Mouse (Mus musculus): Measurements from ENCODE around the gene Nos3. TPM values are rescaled to one million over a fixed set of nuclear protein-coding genes. Genes with fewer than 3 reads are reported as not detected.

Nos3 gene
- polyA plus RNA-seq, 1 experiment = 11.4 TPM

DNA sequence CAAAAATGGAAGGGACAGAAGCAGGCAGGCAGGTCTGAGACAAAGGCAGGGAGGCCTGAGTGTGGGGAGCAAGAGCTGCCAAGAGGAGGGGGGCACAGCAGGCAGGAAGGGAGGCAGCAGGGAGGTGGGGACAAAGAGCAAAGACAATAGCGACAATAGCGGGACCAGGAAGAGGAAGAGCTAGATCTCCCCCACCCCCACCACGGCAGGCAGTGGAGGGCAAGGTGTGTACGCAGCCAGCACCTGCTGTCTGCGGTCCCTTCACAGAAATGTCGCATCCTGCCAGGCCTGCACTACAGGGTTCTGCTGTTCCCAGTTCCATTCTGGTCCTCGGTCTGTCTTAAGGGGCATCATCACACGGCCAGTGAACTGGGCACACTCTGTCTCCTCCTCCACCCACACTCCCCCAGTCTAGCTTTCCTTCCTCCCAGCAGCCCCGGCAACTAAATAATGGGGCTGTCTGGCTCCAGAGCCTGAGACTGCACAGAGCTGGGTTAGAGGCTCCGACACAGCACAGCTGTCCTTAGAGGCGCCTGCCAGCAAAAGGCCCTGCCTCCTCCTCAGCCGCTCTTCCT lies 20.0 kb upstream of the Nos3 start:
- Histone ChIP-seq H3K4me1 (ENCODE audit: control insufficient read depth, insufficient read depth, low read length) (no peaks in the 10 kb centered on the region; the same call in 1 of the 2 replicates), H3K4me3 (ENCODE audit: insufficient read depth, low read depth, low read length) (no peak overlapping the region), H3K27ac (ENCODE audit: insufficient read depth, low read depth, low read length) (no peak overlapping the region), H3K36me3 (ENCODE audit: control insufficient read depth, insufficient read depth, low read length) (no peaks in the 10 kb centered on the region), H3K27me3 (replicated peaks; ENCODE audit: control insufficient read depth, insufficient read depth, low read length) (no peaks in the 10 kb centered on the region)
- 30% methylated on average over 12 of the region's 12 CpGs for WGBS
- DNase-seq = peak; percentile 36
- TF ChIP-seq POLR2A (IDR thresholded peaks at IDR 0.05; ENCODE audit: low read depth, low read length) (no peak), CTCF (conservative IDR thresholded peaks at IDR 0.05; ENCODE audit: insufficient read depth, insufficient read length, low read depth, low read length) (no peak)

DNA sequence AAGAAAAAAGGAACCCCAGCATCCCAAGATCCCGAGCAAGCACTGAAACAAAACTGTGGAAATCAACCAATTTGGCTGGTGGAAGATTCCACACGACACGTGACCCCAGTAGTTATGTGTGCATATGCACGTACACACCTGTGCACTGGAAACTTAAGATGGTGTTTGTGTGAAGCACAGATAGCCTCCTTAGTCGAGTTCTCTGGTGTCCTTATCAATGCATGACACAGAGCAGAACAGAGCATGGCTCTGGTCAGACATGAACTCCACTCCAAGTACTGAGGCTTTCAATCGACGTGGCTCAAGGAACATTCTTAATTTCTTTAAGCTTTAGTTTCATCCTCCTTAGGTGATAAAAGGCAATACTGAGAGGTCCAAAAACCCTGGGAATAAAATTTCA lies 18.3 kb upstream of the Nos3 start:
- 81% methylated on average over 7 of the region's 7 CpGs for WGBS
- Histone ChIP-seq H3K27me3 (replicated peaks; ENCODE audit: control insufficient read depth, insufficient read depth, low read length) (no peaks in the 10 kb centered on the region), H3K27ac (ENCODE audit: insufficient read depth, low read depth, low read length) (no peak overlapping the region), H3K4me3 (ENCODE audit: insufficient read depth, low read depth, low read length) (no peak overlapping the region), H3K36me3 (ENCODE audit: control insufficient read depth, insufficient read depth, low read length) (no peaks in the 10 kb centered on the region), H3K4me1 (ENCODE audit: control insufficient read depth, insufficient read depth, low read length) (no peaks in the 10 kb centered on the region; the same call in 1 of the 2 replicates)
- DNase-seq = no peak
- no peak for TF ChIP-seq POLR2A (IDR thresholded peaks at IDR 0.05; ENCODE audit: low read depth, low read length)
- TF ChIP-seq CTCF (conservative IDR thresholded peaks at IDR 0.05; ENCODE audit: insufficient read depth, insufficient read length, low read depth, low read length) = no peak

DNA sequence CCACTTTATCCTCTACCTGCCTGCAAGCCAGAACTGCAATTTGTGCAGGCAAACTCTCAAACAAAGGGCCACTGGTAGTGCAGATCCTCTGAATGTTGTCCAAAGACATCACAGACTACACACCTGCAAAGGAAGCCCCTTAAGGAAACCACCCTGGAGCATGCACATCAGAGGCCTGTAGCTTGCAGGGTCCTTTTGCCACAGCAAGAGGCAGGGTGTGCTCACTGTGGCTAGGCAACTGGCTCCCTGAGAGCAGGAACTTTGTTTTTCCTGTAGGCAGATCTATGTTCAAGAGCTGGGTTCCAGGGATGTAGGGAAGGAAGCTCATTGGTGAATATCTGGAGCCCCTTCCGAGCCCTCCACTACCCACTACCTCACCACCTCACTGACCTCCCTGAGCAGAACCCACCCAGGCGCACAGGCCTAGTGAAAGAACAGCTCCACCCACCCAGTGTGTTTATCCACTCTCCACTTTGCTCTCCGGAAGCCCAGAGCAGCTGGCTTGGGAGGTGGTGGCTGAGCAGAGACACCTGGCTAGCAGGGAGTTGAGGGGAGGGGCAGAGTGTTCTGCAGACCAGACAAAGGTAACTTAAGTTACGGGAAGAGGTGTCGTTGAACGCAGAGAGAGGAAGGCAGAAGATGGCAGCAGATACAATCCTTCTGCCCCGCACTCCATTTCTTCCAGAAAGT lies 17.3 kb upstream of the Nos3 start:
- Histone ChIP-seq H3K27ac (ENCODE audit: insufficient read depth, low read depth, low read length) (no peak overlapping the region), H3K36me3 (ENCODE audit: control insufficient read depth, insufficient read depth, low read length) (no peaks in the 10 kb centered on the region), H3K4me3 (ENCODE audit: insufficient read depth, low read depth, low read length) (no peak overlapping the region), H3K27me3 (replicated peaks; ENCODE audit: control insufficient read depth, insufficient read depth, low read length) (no peaks in the 10 kb centered on the region), H3K4me1 (ENCODE audit: control insufficient read depth, insufficient read depth, low read length) (peaks cover 4% of the 10 kb centered on the region; the same call in 1 of the 2 replicates)
- TF ChIP-seq CTCF (conservative IDR thresholded peaks at IDR 0.05; ENCODE audit: insufficient read depth, insufficient read length, low read depth, low read length) (no peak), POLR2A (IDR thresholded peaks at IDR 0.05; ENCODE audit: low read depth, low read length) (no peak)
- WGBS = 64% methylated on average over 7 of the region's 7 CpGs
- no peak for DNase-seq

DNA sequence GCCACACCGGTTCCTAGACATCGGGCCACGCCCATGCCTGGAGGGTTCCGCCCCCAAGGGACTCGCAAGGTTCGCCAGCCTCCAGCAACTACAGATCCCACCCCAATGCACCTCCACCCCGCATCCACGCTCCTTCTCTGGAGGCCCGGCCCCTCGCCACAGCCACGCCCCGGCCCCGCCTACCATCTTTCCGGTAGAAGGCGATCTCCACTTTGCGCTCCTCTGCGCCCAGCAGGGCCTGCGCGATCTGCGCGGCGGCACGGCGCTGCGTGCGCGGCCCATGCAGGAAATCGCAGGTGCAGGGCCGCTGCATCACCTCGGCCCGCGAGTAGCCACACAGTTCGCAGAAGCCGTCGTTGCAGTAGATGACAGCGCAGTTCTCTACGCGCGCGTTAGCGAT lies 16.5 kb upstream of the Nos3 start:
- Histone ChIP-seq H3K4me1 (ENCODE audit: control insufficient read depth, insufficient read depth, low read length) (peaks cover 4% of the 10 kb centered on the region; the same call in 1 of the 2 replicates), H3K4me3 (ENCODE audit: insufficient read depth, low read depth, low read length) (peak overlapping the region; percentile 55), H3K27me3 (replicated peaks; ENCODE audit: control insufficient read depth, insufficient read depth, low read length) (no peaks in the 10 kb centered on the region), H3K36me3 (ENCODE audit: control insufficient read depth, insufficient read depth, low read length) (no peaks in the 10 kb centered on the region), H3K27ac (ENCODE audit: insufficient read depth, low read depth, low read length) (no peak overlapping the region)
- DNase-seq = peak; percentile 73
- TF ChIP-seq CTCF (conservative IDR thresholded peaks at IDR 0.05; ENCODE audit: insufficient read depth, insufficient read length, low read depth, low read length) (no peak), POLR2A (IDR thresholded peaks at IDR 0.05; ENCODE audit: low read depth, low read length) (no peak)
- under 1% methylated on average over 41 of the region's 41 CpGs for WGBS

DNA sequence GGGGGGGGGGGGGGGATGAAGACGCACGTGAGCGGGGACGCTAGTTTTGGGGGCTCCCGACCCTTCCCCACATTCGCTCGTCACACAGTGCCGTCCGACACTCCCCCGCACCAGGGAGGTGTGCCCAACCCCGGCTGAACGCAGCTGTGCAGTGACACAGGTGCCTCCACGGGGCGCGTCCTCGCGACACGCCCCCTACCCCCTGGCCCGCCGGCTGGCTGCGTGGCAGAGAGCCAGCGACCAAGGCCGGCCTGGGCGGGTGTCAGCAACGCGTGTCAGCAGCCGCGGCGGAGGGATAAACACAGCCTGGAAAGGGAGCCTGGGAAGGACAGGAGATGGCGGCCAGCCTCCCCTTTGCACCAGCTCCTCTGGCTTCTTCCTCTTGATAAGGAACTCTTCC lies 16.1 kb upstream of the Nos3 start:
- Histone ChIP-seq H3K27me3 (replicated peaks; ENCODE audit: control insufficient read depth, insufficient read depth, low read length) (no peaks in the 10 kb centered on the region), H3K27ac (ENCODE audit: insufficient read depth, low read depth, low read length) (no peak overlapping the region), H3K4me1 (ENCODE audit: control insufficient read depth, insufficient read depth, low read length) (peaks cover 4% of the 10 kb centered on the region; the same call in 1 of the 2 replicates), H3K36me3 (ENCODE audit: control insufficient read depth, insufficient read depth, low read length) (no peaks in the 10 kb centered on the region), H3K4me3 (ENCODE audit: insufficient read depth, low read depth, low read length) (peak overlapping the region; percentile 55)
- TF ChIP-seq CTCF (conservative IDR thresholded peaks at IDR 0.05; ENCODE audit: insufficient read depth, insufficient read length, low read depth, low read length) = no peak
- TF ChIP-seq POLR2A (IDR thresholded peaks at IDR 0.05; ENCODE audit: low read depth, low read length) = no peak
- WGBS = 1% methylated on average over 26 of the region's 30 CpGs
- peak; percentile 26 for DNase-seq

DNA sequence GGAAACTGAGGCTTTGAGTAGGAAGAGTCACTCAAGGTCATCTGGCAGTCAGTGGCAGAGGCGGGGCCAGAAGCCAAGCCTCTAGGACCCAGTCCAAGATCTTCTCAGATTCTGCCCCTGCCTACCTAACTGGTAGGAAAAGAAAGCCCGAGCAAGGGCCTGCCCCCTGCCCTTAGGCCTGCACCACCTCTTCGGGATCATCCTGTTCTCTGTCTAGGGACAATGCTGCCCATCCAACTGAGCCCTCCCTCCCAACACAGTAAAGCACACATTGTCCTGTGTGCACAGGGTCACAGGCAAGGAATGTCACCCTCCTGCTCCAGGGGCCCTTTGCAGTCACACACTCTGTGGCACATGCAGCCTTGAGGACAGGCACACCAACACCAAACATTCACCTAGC lies 14.5 kb upstream of the Nos3 start:
- DNase-seq = no peak
- no peaks in the 10 kb centered on the region for H3K36me3 ChIP-seq (ENCODE audit: control insufficient read depth, insufficient read depth, low read length)
- no peak overlapping the region for H3K27ac ChIP-seq (ENCODE audit: insufficient read depth, low read depth, low read length)
- H3K4me3 ChIP-seq (ENCODE audit: insufficient read depth, low read depth, low read length) = no peak overlapping the region
- H3K27me3 ChIP-seq (replicated peaks; ENCODE audit: control insufficient read depth, insufficient read depth, low read length) = no peaks in the 10 kb centered on the region
- TF ChIP-seq CTCF (conservative IDR thresholded peaks at IDR 0.05; ENCODE audit: insufficient read depth, insufficient read length, low read depth, low read length) (no peak), POLR2A (IDR thresholded peaks at IDR 0.05; ENCODE audit: low read depth, low read length) (no peak)
- WGBS = 77% methylated on average over 3 of the region's 3 CpGs
- H3K4me1 ChIP-seq (ENCODE audit: control insufficient read depth, insufficient read depth, low read length) = peaks cover 4% of the 10 kb centered on the region; the same call in 1 of the 2 replicates

DNA sequence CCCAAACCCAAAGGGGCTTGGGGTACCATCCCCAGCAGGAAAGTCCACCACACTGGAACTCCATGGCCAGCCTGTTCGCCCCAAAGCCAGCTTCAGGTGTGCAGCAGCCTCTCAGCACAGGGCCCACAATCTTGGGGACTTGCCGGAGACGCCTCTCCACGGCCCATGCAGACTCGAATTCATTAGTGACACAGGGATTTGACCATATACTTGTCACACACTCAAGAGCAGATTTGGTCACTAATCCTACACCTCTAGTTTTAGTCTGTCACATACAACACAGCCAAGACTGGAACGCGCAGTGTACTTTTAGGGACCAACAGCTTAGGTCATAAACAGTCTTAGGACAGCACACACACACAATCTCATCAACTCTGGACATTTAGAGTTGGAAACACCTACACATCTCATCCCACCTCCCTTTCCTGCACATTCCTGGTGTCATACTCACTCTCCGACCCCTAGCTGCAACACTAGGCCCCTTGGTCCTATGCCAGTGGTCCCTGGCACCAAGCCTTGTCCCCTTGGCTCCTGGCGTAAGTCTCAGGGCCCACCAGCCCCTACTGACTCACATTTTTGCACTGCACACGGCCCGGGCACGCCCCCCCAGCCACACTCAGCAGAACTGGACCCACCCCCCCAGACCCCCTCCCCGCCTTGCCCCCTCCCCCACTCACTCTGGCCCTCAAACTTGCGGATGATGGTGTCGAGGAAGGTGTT lies 13.9 kb upstream of the Nos3 start:
- WGBS = 53% methylated on average over 15 of the region's 15 CpGs
- H3K4me1 ChIP-seq (ENCODE audit: control insufficient read depth, insufficient read depth, low read length) = peaks cover 4% of the 10 kb centered on the region; the same call in 1 of the 2 replicates
- DNase-seq = no peak

More for the DNA sequence above, 13.9 kb upstream of the Nos3 start:
- no peaks in the 10 kb centered on the region for H3K27me3 ChIP-seq (replicated peaks; ENCODE audit: control insufficient read depth, insufficient read depth, low read length)
- no peaks in the 10 kb centered on the region for H3K36me3 ChIP-seq (ENCODE audit: control insufficient read depth, insufficient read depth, low read length)
- TF ChIP-seq POLR2A (IDR thresholded peaks at IDR 0.05; ENCODE audit: low read depth, low read length) = no peak
- no peak for TF ChIP-seq CTCF (conservative IDR thresholded peaks at IDR 0.05; ENCODE audit: insufficient read depth, insufficient read length, low read depth, low read length)
- H3K4me3 ChIP-seq (ENCODE audit: insufficient read depth, low read depth, low read length) = no peak overlapping the region; the same call in 1 of the 2 replicates
- H3K27ac ChIP-seq (ENCODE audit: insufficient read depth, low read depth, low read length) = no peak overlapping the region
